30 mouse cellular contexts compared by ENCODE assay signal in genomic region chr4:109021976-109022375, GRCm38 (mm10). TPM values are rescaled to one million over a fixed set of nuclear protein-coding genes. Genes with fewer than 3 reads are reported as not detected.
A peak's percentile ranks its signal among the peaks of the same experiment; 100 is the strongest.
DNase-seq lines count a peak whose midpoint lies in the region; TF ChIP-seq lines count a peak whose summit lies in the region.
"Had no signal": no experiment of that assay in that cellular context is flagged by ENCODE, and none has a peak within 500 bp of the region (broad histone marks: within the 10 kb centered on the region; RNA-seq: fewer than 3 reads in every experiment).

No protein-coding gene starts in this region.

- peak; percentile 17 for DNase-seq in adrenal gland, postnatal 14 days
- no peak for DNase-seq in adrenal gland, adult 18-20 months (ENCODE audit: low spot score in 2 of 2)
- peak; percentile 41 for DNase-seq in lung, postnatal 25 days (ENCODE audit: low spot score)
- no peak for DNase-seq in lung, postnatal 14 days
- DNase-seq in NIH3T3 (ENCODE audit: low read depth), result peak; percentile 78
- no peak for DNase-seq in urinary bladder, postnatal 4 days (ENCODE audit: low spot score in 2 of 2)
- DNase-seq in cerebellum, adult 9-11 months, result no peak
- DNase-seq: adrenal gland, adult 8-10 months; cerebellum, adult 2 months; cerebellum, postnatal 25 days; gastrocnemius, postnatal 36 days; heart, adult 2 months; heart, postnatal 4 days; kidney, adult 9 months; kidney, postnatal 25 days; lung, embryonic 14.5 days; right cerebral cortex, postnatal 4 days; thymus, adult 2 months; thymus, postnatal 36 days had no signal

- H3K36me3 ChIP-seq in myocyte (ENCODE audit: control insufficient read depth, insufficient read depth), result peaks cover 70% of the 10 kb centered on the region

- TF ChIP-seq POLR2A in myocyte (IDR thresholded peaks at IDR 0.05; ENCODE audit: insufficient read length, low read depth), result no peak

- no peaks in the 10 kb centered on the region for H3K79me2 ChIP-seq in myocyte (ENCODE audit: control insufficient read depth, insufficient read depth)

- no peak overlapping the region for H3ac ChIP-seq in myocyte (ENCODE audit: control insufficient read depth, insufficient read length)

- no peak overlapping the region for H3K4me3 ChIP-seq in myocyte
- H3K4me3 ChIP-seq: forebrain, embryonic 10.5 days; forebrain, embryonic 15.5 days; heart, adult 2 months; heart, embryonic 12.5 days; layer of hippocampus, adult 2 months; limb, embryonic 13.5 days; liver, embryonic 12.5 days; midbrain, embryonic 10.5 days; neural tube, embryonic 12.5 days had no signal

- no peak overlapping the region for H3K4me2 ChIP-seq in myocyte (ENCODE audit: low read depth)
- H3K4me2 ChIP-seq: forebrain, embryonic 15.5 days; heart, embryonic 12.5 days; hindbrain, embryonic 14.5 days; limb, embryonic 13.5 days; liver, embryonic 12.5 days; lung, embryonic 14.5 days; neural tube, embryonic 12.5 days had no signal

- H3K27me3 ChIP-seq in myocyte (ENCODE audit: control insufficient read depth, insufficient read depth, insufficient read length), result no peaks in the 10 kb centered on the region
- H3K27me3 ChIP-seq: forebrain, embryonic 15.5 days; heart, embryonic 12.5 days; limb, embryonic 13.5 days; liver, embryonic 12.5 days; neural tube, embryonic 12.5 days; Patski had no signal

TF ChIP-seq in myocyte, 11 proteins besides CTCF, POLR2A, EP300 and RAD21:
- TF ChIP-seq MAX (IDR thresholded peaks at IDR 0.05; ENCODE audit: low read depth) (no peak), TCF12 (IDR thresholded peaks at IDR 0.05; ENCODE audit: insufficient read depth, poor library complexity, severe bottlenecking) (no peak), MYOG (IDR thresholded peaks at IDR 0.05; ENCODE audit: control insufficient read depth in 1 of 3, insufficient read depth in 1 of 3, insufficient read length in 2 of 3, low read depth in 2 of 3) (no peak), TCF3 (IDR thresholded peaks at IDR 0.05; ENCODE audit: insufficient read length, low read depth) (no peak), CEBPB (IDR thresholded peaks at IDR 0.05; ENCODE audit: insufficient read depth, poor library complexity, severe bottlenecking) (0 out of 2 replicates have a peak, but pooled peaks have one; percentile 44), MYOD1 (IDR thresholded peaks at IDR 0.05; ENCODE audit: control insufficient read depth in 1 of 3, insufficient read length in 2 of 3, low read depth in 2 of 3) (no peak), REST (IDR thresholded peaks at IDR 0.05; ENCODE audit: insufficient read depth, insufficient read length) (no peak), E2F4 (IDR thresholded peaks at IDR 0.05; ENCODE audit: insufficient read depth) (no peak)

RNA-seq across cellular contexts. Expression of gene Nrd1, which starts 21.5 kb away (rescaled TPM):
- 105 and 108 TPM in 2 replicates for total RNA-seq in adrenal gland, postnatal 14 days (2021)
- 100 to 1,000 TPM; 109 to 123 TPM for total RNA-seq in adrenal gland, adult 18-20 months (2021)
- polyA plus RNA-seq in myocyte (2012; fragmentation: generic; extraction: Trizol), result 55.8 TPM

Comparison
In these comparisons a context has a peak if more than half of its experiments do, and no peak if none do; other contexts are left out.
1. DNase-seq: peak in adrenal gland, postnatal 14 days (single experiment), lung, postnatal 25 days (single experiment) and NIH3T3 (single experiment); none in adrenal gland, adult 18-20 months (0 of 2), lung, postnatal 14 days (single experiment), urinary bladder, postnatal 4 days (0 of 2) and cerebellum, adult 9-11 months (single experiment).